Mouse (Mus musculus): ENCODE data around the gene Inpp1.

Gene Inpp1

DNA sequence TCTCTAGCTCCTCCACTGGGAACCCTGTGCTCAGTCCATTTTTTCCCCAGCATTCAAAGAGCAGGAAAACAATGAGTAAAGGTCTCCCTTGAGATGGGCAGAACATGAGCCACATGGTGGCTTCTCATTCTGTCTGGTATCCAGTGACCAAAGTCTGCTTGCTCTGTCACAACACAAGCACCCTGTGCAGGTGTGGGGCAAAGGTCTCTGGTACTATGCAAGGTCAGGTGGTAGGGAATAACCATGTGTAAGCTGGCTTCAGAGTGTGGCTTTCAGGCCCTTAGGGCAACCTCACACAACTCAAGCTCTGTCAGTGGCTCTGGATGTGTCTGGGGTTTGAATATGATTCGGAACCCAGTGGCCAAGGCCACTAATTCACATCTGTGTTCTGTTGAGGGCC lies 67.5 kb downstream of the Inpp1 start:
- TF ChIP-seq GATA4 (IDR thresholded peaks at IDR 0.05; ENCODE audit: insufficient replicate concordance, low read length): no peak

GRCm38 (mm10) chr1:52748260-52748659 lies 69.2 kb downstream of the Inpp1 start:
- no peak for TF ChIP-seq GATA4 (IDR thresholded peaks at IDR 0.05; ENCODE audit: insufficient replicate concordance, low read length)

DNA sequence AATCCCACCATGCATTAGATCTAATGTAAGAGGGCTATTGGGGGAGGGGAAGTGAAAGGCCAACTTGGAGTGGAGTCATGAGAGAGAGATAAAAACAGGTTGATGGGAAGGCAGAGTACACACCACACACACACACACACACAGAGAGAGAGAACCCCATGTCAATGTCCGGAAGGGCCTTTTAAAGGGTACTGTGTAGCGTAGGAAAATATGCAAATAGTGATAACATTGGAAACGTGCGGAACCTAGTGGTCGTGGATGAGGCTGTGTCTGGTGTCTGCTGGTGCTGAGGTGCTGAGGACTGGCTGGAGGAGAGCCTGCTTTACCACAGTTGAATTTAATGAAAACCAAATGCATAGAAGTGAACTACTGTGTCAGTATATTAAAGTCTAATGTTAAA lies 74.9 kb downstream of the Inpp1 start:
- TF ChIP-seq GATA4 (IDR thresholded peaks at IDR 0.05; ENCODE audit: insufficient replicate concordance, low read length): no peak

Data from liver, adult (tissue).